Mouse (Mus musculus) hindbrain, embryonic 14.5 days (tissue): ENCODE results near the gene Dock9. TPM values are rescaled to one million over a fixed set of nuclear protein-coding genes. Genes with fewer than 3 reads are reported as not detected.

Source experiments
- ATAC-seq: fragments of 200-750 bp; cut with Nextera tagmentation; 2 replicates; pipeline ENCODE4 v1.8.0; 2017; ENCODE audit warnings: moderate number of reproducible peaks, mild to moderate bottlenecking, moderate TSS enrichment, moderate library complexity; ENCODE audit not compliant: low FRiP score
- DNase-seq: peaks from one replicate; pipeline ENCODE4 v3.0.0-alpha.2; 2015; ENCODE audit warnings: low spot score
- H3K27ac ChIP-seq: fragments of 300-500 bp; sonication (generic); 2 replicates; pipeline ENCODE4 v1.5.1; 2014; ENCODE audit warnings: mild to moderate bottlenecking, moderate library complexity
- H3K27me3 ChIP-seq: fragments of 300-500 bp; sonication (generic); 2 replicates; pipeline ENCODE4 v1.6.1; 2014; ENCODE audit warnings: mild to moderate bottlenecking, low read length, mixed read lengths; ENCODE audit not compliant: control insufficient read depth, insufficient read depth
- H3K36me3 ChIP-seq: fragments of 300-500 bp; sonication (generic); replicated peaks from 2 replicates; pipeline ENCODE4 v1.6.1; 2014; ENCODE audit not compliant: control insufficient read depth, insufficient read depth
- H3K4me1 ChIP-seq: fragments of 300-500 bp; sonication (generic); replicated peaks from 2 replicates; pipeline ENCODE4 v1.6.1; 2014; ENCODE audit warnings: antibody characterized with exemption, low read length, mixed read lengths; ENCODE audit not compliant: control insufficient read depth, insufficient read depth
- H3K4me2 ChIP-seq: fragments of 300-500 bp; sonication (generic); replicated peaks from 2 replicates; pipeline ENCODE4 v1.6.1; 2014; ENCODE audit warnings: mild to moderate bottlenecking, moderate library complexity
- H3K4me3 ChIP-seq: fragments of 300-500 bp; sonication (generic); replicated peaks from 2 replicates; pipeline ENCODE4 v1.5.1; 2014; ENCODE audit warnings: mild to moderate bottlenecking, low read length
- H3K9ac ChIP-seq: fragments of 300-500 bp; sonication (generic); 2 replicates; pipeline ENCODE4 v1.6.1; 2014
- H3K9me3 ChIP-seq: fragments of 300-500 bp; sonication (generic); 2 replicates; pipeline ENCODE4 v1.6.1; 2016; ENCODE audit warnings: low read length; ENCODE audit not compliant: control insufficient read depth
- WGBS: fragments of 180-500 bp; shearing (Covaris S2); extraction: QIAGEN DNeasy Blood & Tissue Kit; methylation state at CpG from one replicate; pipeline ENCODE4 v1.1.7; 2014; 5-methylcytosine and 5-hydroxymethylcytosine counted together
- polyA plus RNA-seq: library from polyadenylated mRNA; unstranded; fragments of >200 nt; fragmentation: Nextera tagmentation; extraction: Ambion mirVana; gene quantifications from 2 replicates; pipeline ENCODE4 v1.2.1, GENCODE M21; 2014

The Dock9 gene
- polyA plus RNA-seq, 1 experiment from 2014 or later = 15.4 TPM

DNA sequence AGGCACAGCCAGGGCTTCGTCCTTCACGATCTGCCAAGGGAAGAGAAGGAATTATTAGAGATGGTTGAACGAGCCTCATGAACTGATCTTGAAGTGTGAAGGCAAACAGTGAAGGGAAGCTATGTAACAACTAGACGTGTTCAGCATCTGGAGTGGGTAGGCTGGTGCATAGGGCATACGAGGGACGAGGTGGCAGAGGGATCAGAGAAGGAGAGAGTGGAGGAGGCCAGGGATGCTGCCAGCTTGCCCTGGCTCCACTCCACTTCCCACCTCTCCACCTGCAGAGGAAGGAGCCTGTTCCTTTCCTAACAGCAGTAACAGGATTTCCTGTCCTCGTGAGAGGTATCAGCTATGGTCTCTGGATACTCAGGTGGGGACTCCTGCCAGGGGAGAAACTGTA, 192.4 kb downstream of the Dock9 start:
- Histone ChIP-seq H3K27ac (no peak overlapping the region), H3K4me1 (0 out of 2 replicates have a peak, but pooled peaks cover 3% of the 10 kb centered on the region), H3K36me3 (peaks cover 14% of the 10 kb centered on the region; the same call in 1 of the 2 replicates), H3K27me3 (no peaks in the 10 kb centered on the region), H3K4me2 (no peak overlapping the region), H3K9ac (no peak overlapping the region), H3K9me3 (no peaks in the 10 kb centered on the region), H3K4me3 (no peak overlapping the region)
- WGBS = 70% methylated on average over 7 of the region's 7 CpGs
- ATAC-seq = no peak
- no peak for DNase-seq

DNA sequence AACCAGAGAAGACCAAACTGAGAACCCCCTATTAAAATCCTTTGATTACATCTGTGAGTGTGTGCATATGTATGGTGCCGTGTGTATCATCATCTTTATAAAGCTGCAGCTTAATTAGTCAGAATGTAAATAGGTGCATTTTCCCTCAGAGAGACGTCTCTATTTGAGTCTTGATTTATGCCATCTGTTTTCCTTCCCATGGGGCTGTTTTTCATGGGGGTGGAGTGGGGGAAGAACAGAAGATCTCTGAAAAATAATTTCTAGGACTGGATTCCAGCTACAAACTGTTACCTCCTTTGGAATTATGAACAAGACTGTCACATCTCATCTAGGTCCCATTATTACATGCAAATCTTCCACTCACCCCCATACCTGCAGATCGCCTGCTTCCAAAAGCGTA, 193.1 kb downstream of the Dock9 start:
- peaks cover 14% of the 10 kb centered on the region; the same call in 1 of the 2 replicates for H3K36me3 ChIP-seq
- no peak overlapping the region for H3K4me2 ChIP-seq
- WGBS = 60% methylated on average over 4 of the region's 4 CpGs
- H3K4me3 ChIP-seq = no peak overlapping the region
- H3K9ac ChIP-seq = no peak overlapping the region
- no peaks in the 10 kb centered on the region for H3K9me3 ChIP-seq
- DNase-seq (no peak), ATAC-seq (no peak)
- no peak overlapping the region for H3K27ac ChIP-seq
- 0 out of 2 replicates have a peak, but pooled peaks cover 3% of the 10 kb centered on the region for H3K4me1 ChIP-seq
- H3K27me3 ChIP-seq = no peaks in the 10 kb centered on the region

DNA sequence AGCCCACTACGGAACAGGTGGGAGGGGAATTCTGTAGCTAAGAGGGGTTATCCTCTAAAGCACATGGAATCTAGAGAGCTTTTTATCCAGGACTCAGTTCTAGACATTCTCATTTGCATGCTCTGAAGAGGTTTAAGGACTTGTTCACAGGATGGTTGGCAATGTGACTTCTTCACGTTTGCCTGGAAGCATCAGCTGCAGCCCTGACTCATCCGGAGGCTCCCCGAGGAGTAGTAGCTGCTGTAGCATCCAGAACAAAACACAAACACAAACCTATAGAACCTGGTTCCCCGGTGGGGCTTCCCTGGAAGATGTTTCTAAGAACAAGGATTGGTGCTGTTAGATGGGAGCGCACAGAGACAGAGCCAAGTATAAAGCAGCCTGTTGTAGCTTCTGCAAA, 195.0 kb downstream of the Dock9 start:
- H3K9ac ChIP-seq = no peak overlapping the region

DNA sequence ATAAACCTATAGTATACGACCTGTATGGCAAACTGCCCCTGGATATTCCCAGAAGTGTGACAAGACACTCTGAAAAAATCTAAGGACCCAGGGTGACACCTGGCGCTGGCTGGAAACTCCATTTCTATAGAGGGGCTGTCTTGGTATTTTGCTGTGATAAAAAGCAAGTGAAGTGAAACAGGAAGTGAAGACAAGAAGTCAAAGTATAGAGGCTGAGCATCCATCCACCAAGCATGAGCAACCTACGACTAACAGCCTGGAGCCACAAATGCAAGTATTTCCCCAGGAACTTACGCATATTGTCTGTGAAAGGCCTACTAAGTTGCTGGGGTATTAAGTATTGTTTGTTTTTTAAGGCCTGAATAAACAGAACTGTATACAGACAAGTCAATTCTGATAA, 197.1 kb downstream of the Dock9 start:
- H3K27me3 ChIP-seq = no peaks in the 10 kb centered on the region
- DNase-seq = no peak
- no peaks in the 10 kb centered on the region for H3K9me3 ChIP-seq
- no peak for ATAC-seq
- no peak overlapping the region for H3K27ac ChIP-seq
- no peak overlapping the region for H3K4me3 ChIP-seq
- no peak overlapping the region for H3K9ac ChIP-seq
- no peaks in the 10 kb centered on the region for H3K4me1 ChIP-seq
- H3K36me3 ChIP-seq = peaks cover 13% of the 10 kb centered on the region; the same call in 1 of the 2 replicates
- WGBS = 94% methylated on average over 4 of the region's 4 CpGs
- H3K4me2 ChIP-seq = no peak overlapping the region

More for the DNA sequence above, 195.0 kb downstream of the Dock9 start:
- Histone ChIP-seq H3K36me3 (peaks cover 14% of the 10 kb centered on the region; the same call in 1 of the 2 replicates), H3K27me3 (no peaks in the 10 kb centered on the region), H3K4me1 (no peaks in the 10 kb centered on the region), H3K9me3 (no peaks in the 10 kb centered on the region), H3K4me2 (no peak overlapping the region), H3K27ac (no peak overlapping the region), H3K4me3 (no peak overlapping the region)
- DNase-seq (no peak), ATAC-seq (no peak)
- 79% methylated on average over 6 of the region's 6 CpGs for WGBS

DNA sequence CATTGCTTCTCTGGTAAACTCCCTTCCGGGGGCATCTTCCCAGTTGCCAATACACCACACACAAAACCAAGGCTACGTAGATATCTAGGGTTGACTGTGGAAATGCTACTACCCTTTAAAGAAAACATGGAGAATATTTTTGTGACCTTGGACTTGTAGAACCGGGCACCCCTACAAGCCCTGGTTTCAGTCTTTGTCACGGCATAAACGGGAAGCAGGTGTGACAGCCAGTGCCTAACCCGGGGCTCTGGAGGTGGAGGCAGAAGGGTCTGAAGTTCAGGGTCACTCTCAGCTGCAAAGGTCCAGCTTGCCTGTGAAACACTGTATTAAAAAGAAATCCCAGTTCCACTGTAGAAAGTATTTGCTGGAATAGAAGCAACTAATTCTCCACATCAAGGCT, 200.6 kb downstream of the Dock9 start:
- H3K9me3 ChIP-seq = no peaks in the 10 kb centered on the region
- H3K4me1 ChIP-seq = no peaks in the 10 kb centered on the region
- DNase-seq (no peak), ATAC-seq (no peak)
- H3K4me2 ChIP-seq = no peak overlapping the region
- H3K36me3 ChIP-seq = no peaks in the 10 kb centered on the region; the same call in 1 of the 2 replicates
- no peak overlapping the region for H3K27ac ChIP-seq
- no peak overlapping the region for H3K9ac ChIP-seq
- 91% methylated on average over 6 of the region's 6 CpGs for WGBS
- H3K27me3 ChIP-seq = no peaks in the 10 kb centered on the region
- H3K4me3 ChIP-seq = no peak overlapping the region

DNA sequence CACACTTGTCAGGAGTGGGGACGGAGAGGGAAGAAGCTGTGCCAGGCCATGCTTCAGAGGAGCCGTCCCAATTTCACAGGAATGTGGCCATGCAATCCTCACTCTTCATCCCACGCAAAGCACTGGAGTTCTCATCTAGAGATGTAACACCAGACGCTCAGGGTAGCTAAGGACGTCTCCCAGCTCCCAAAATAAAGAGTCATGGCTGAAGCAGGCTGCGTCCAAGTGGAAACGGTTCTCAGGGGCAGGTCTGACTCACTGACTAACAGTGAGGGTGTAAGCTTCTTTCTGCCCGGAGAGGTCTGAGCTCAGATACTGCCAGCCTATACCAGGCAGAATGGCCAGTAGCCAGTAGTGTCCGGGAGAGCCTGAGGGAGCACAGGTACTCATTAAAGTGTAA, 201.0 kb downstream of the Dock9 start:
- Histone ChIP-seq H3K9me3 (no peaks in the 10 kb centered on the region), H3K9ac (no peak overlapping the region), H3K4me1 (no peaks in the 10 kb centered on the region), H3K36me3 (no peaks in the 10 kb centered on the region; the same call in 1 of the 2 replicates), H3K4me3 (no peak overlapping the region), H3K27me3 (no peaks in the 10 kb centered on the region), H3K27ac (no peak overlapping the region), H3K4me2 (no peak overlapping the region)
- ATAC-seq = no peak
- DNase-seq = no peak
- WGBS = 81% methylated on average over 9 of the region's 9 CpGs

DNA sequence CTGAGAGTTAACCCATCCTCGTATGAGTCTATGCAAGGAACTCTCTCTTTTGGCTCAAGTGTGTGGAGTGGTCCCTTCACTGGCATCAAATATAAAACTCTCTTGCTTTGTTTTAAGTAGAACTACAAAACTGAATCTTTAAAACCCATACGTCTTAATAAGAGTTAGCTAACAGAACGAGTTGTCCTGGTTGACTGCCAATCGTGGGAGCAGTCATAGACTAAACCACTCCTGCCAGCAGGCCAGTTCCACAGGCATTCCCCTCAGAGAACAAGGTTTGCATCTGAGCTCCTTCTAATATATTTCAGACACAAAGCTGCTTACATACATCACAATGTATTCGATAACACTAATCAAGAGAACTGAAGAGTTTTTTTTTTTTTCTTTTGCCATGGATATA, 203.0 kb downstream of the Dock9 start:
- no peaks in the 10 kb centered on the region for H3K9me3 ChIP-seq
- no peaks in the 10 kb centered on the region; the same call in 1 of the 2 replicates for H3K36me3 ChIP-seq
- no peaks in the 10 kb centered on the region for H3K27me3 ChIP-seq
- H3K4me3 ChIP-seq = no peak overlapping the region
- 87% methylated on average over 5 of the region's 5 CpGs for WGBS
- no peak overlapping the region for H3K9ac ChIP-seq
- no peak for ATAC-seq
- no peak for DNase-seq
- no peak overlapping the region for H3K27ac ChIP-seq
- no peak overlapping the region for H3K4me2 ChIP-seq
- H3K4me1 ChIP-seq = no peaks in the 10 kb centered on the region

DNA sequence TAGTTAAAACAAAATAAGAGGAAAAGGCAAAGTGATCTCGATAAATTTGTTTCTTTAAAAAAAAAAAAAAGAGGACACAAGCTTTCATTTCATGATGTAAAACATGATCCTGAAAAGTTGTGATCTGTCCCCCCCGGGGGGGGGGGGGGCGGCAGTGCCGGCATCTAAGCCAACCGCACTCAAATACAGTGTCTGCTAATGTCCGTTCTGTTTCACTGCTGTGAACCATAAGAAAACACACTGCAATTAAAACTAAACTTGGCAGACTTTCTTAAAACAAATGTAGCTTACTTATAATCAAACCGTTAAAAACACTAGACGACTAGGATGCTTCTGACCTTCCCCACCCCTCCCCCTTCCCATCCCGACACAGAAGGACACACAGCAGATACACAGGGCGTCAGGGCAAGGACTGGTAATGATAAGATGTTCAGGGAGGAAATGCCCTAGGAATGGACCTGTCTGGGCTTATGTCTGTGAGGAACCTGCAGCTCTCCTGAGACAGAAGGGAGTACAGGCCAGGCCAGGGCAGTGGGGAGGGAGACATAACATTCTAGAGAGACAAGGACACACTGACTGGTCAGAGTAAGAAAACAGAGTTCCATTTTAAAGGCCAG, 204.2 kb downstream of the Dock9 start:
- Histone ChIP-seq H3K4me1 (no peaks in the 10 kb centered on the region), H3K27ac (no peak overlapping the region), H3K36me3 (no peaks in the 10 kb centered on the region), H3K4me3 (no peak overlapping the region), H3K9ac (no peak overlapping the region), H3K9me3 (no peaks in the 10 kb centered on the region), H3K4me2 (no peak overlapping the region), H3K27me3 (no peaks in the 10 kb centered on the region)
- WGBS = 75% methylated on average over 10 of the region's 10 CpGs
- ATAC-seq (no peak), DNase-seq (no peak)

DNA sequence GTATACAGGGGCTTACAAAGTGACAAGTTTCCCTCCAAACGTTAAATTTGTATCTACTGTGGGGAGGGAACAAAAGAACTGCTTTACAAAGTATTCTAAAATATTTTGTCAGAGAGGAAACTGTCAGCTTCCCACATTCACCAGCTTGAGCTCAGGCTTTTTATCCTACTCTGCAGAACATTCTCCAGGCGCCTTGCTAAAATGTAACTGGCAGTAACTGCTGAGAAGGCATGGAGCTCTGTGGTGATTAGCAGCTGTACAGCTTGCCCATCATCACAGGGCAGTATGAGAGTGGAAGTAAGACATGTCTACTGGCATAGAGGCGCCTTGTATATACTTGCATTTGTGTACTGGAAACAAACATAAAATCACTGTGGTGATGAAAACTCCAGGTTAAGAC, 204.7 kb downstream of the Dock9 start:
- 37% methylated on average over 3 of the region's 3 CpGs for WGBS

DNA sequence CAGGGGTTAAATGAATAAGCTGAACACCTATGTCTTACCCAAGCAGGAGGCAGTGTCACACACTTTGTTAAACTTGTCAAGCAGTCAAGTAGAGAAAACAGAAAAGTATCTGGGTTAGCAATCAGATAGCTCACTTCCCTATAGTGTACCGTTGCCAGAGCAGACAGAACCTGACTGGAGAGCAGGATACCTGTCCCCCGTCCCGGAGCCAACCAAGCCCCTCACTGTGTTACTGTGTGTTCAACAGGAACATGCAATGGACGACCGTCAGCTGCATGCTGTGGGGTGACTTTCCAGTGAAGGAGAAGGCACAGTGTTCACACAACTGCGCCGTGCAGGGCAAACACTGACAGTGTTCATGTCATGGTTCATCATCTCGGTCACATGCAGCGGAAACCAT, 205.3 kb downstream of the Dock9 start:
- ATAC-seq = no peak

More for the DNA sequence above, 204.7 kb downstream of the Dock9 start:
- Histone ChIP-seq H3K27me3 (no peaks in the 10 kb centered on the region), H3K4me2 (no peak overlapping the region), H3K9me3 (no peaks in the 10 kb centered on the region), H3K4me1 (no peaks in the 10 kb centered on the region), H3K36me3 (no peaks in the 10 kb centered on the region), H3K4me3 (no peak overlapping the region), H3K27ac (no peak overlapping the region), H3K9ac (no peak overlapping the region)
- DNase-seq (no peak), ATAC-seq (no peak)

More for the DNA sequence above, 205.3 kb downstream of the Dock9 start:
- no peak for DNase-seq
- no peaks in the 10 kb centered on the region for H3K4me1 ChIP-seq
- no peak overlapping the region for H3K4me3 ChIP-seq
- no peak overlapping the region for H3K4me2 ChIP-seq
- H3K36me3 ChIP-seq = no peaks in the 10 kb centered on the region
- H3K9me3 ChIP-seq = no peaks in the 10 kb centered on the region; the same call in 1 of the 2 replicates
- WGBS = 43% methylated on average over 9 of the region's 9 CpGs
- H3K27ac ChIP-seq = no peak overlapping the region
- H3K27me3 ChIP-seq = no peaks in the 10 kb centered on the region
- no peak overlapping the region for H3K9ac ChIP-seq
